Comparison of ENCODE assay signal across 7 mouse cellular contexts in the genomic region with DNA sequence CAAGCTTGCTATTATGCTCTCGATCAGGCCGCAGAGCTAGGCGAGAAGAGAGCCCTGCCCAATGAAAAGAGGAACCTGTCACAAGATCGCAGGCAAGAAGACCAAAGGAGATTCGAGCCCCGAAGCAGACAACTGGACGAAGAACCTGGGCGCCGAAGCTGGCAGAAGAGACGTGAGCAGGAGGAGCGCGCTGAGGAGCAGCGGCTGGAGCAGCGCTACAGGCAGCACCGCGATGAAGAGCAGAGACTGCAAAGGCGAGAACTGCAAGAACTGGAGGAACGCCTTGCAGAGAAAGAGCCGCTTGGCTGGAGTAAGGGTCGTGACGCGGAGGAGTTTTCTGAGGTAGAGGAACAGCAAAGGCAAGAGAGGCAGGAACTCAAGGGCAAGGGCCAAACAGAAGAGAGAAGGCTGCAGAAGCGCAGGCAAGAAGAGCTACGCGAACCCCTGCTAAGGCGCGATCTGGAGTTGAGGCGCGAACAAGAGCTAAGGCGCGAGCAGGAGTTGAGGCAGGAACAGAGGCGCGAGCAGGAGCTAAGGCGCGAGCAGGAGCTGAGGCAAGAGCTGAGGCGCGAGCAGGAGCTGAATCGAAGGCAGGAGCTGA. TPM values are rescaled to one million over a fixed set of nuclear protein-coding genes. Genes with fewer than 3 reads are reported as not detected.
A peak's percentile ranks its signal among the peaks of the same experiment; 100 is the strongest.
DNase-seq lines count a peak whose midpoint lies in the region; ATAC-seq and TF ChIP-seq lines count a peak whose summit lies in the region.

No protein-coding gene starts in this region.

- peak overlapping the region; percentile 79 for H3K4me2 ChIP-seq in forebrain, embryonic 15.5 days (replicated peaks)
- peak overlapping the region; percentile 92 for H3K4me2 ChIP-seq in hindbrain, postnatal 0 days (ENCODE audit: low read depth, low read length)
- H3K4me2 ChIP-seq in limb, embryonic 12.5 days, result peak overlapping the region; percentile 88
- peak overlapping the region; percentile 82 for H3K4me2 ChIP-seq in midbrain, embryonic 11.5 days

- peaks cover 31% of the 10 kb centered on the region for H3K27me3 ChIP-seq in forebrain, embryonic 15.5 days
- H3K27me3 ChIP-seq in hindbrain, postnatal 0 days (ENCODE audit: insufficient read depth, low read length), result peaks cover 20% of the 10 kb centered on the region
- H3K27me3 ChIP-seq in limb, embryonic 12.5 days, result peaks cover 59% of the 10 kb centered on the region
- H3K27me3 ChIP-seq in midbrain, embryonic 11.5 days (ENCODE audit: control insufficient read depth, insufficient read depth, low read length), result peaks cover 38% of the 10 kb centered on the region

- peak; percentile 56 for DNase-seq in WW6 (ENCODE audit: low read depth, low spot score)
- peak; percentile 32 for DNase-seq in hindbrain, postnatal 0 days (ENCODE audit: low spot score)
- peak; percentile 97 for DNase-seq in midbrain, embryonic 11.5 days (ENCODE audit: low spot score, missing footprints)
- DNase-seq in right cerebral cortex, postnatal 4 days, result peak; percentile 21

- TF ChIP-seq CTCF in hindbrain, postnatal 0 days (IDR thresholded peaks at IDR 0.05; ENCODE audit: low read depth), result no peak

- WGBS in forebrain, embryonic 15.5 days, result under 1% methylated on average over 38 of the region's 38 CpGs
- WGBS in hindbrain, postnatal 0 days, result under 1% methylated on average over 38 of the region's 38 CpGs
- WGBS in limb, embryonic 12.5 days, result under 1% methylated on average over 38 of the region's 38 CpGs
- WGBS in midbrain, embryonic 11.5 days, result under 1% methylated on average over 38 of the region's 38 CpGs

- peak overlapping the region; percentile 47 for H3K9ac ChIP-seq in forebrain, embryonic 15.5 days (replicated peaks)
- no peak overlapping the region; the same call in 1 of the 2 replicates for H3K9ac ChIP-seq in hindbrain, postnatal 0 days (replicated peaks; ENCODE audit: low read length)
- H3K9ac ChIP-seq in limb, embryonic 12.5 days (replicated peaks), result peak overlapping the region; percentile 47; the same call in 1 of the 2 replicates
- no peak overlapping the region for H3K9ac ChIP-seq in midbrain, embryonic 11.5 days (ENCODE audit: low read length)

- H3K9me3 ChIP-seq in forebrain, embryonic 15.5 days, result no peaks in the 10 kb centered on the region
- no peaks in the 10 kb centered on the region for H3K9me3 ChIP-seq in hindbrain, postnatal 0 days (ENCODE audit: low read length)
- no peaks in the 10 kb centered on the region for H3K9me3 ChIP-seq in limb, embryonic 12.5 days
- no peaks in the 10 kb centered on the region for H3K9me3 ChIP-seq in midbrain, embryonic 11.5 days (ENCODE audit: control insufficient read depth, low read length)

- peak overlapping the region; percentile 53 for H3K4me3 ChIP-seq in forebrain, embryonic 15.5 days
- peak overlapping the region; percentile 51 for H3K4me3 ChIP-seq in hindbrain, postnatal 0 days (ENCODE audit: low read length)
- peak overlapping the region; percentile 59 for H3K4me3 ChIP-seq in limb, embryonic 12.5 days (replicated peaks)
- H3K4me3 ChIP-seq in midbrain, embryonic 11.5 days (ENCODE audit: low read depth, low read length), result peak overlapping the region; percentile 53

- H3K4me1 ChIP-seq in forebrain, embryonic 15.5 days, result peaks cover 34% of the 10 kb centered on the region
- 0 out of 2 replicates have a peak, but pooled peaks cover 4% of the 10 kb centered on the region for H3K4me1 ChIP-seq in hindbrain, postnatal 0 days (ENCODE audit: insufficient read depth, low read length)
- peaks cover 18% of the 10 kb centered on the region; the same call in 1 of the 2 replicates for H3K4me1 ChIP-seq in limb, embryonic 12.5 days (replicated peaks)
- H3K4me1 ChIP-seq in midbrain, embryonic 11.5 days (ENCODE audit: control insufficient read depth, insufficient read depth, low read length), result peaks cover 4% of the 10 kb centered on the region

- peak; percentile 9 for ATAC-seq in CD4-positive, CD25-positive, alpha-beta regulatory T cell, adult 4 months
- no peak for ATAC-seq in forebrain, embryonic 15.5 days (replicated peaks)
- ATAC-seq in hindbrain, postnatal 0 days, result no peak
- ATAC-seq in limb, embryonic 12.5 days (ENCODE audit: insufficient number of reproducible peaks, insufficient read depth, low FRiP score, low TSS enrichment, low read depth), result no peak
- ATAC-seq in midbrain, embryonic 11.5 days (ENCODE audit: low FRiP score), result no peak

- H3K27ac ChIP-seq in forebrain, embryonic 15.5 days (replicated peaks), result no peak overlapping the region
- no peak overlapping the region; the same call in 1 of the 2 replicates for H3K27ac ChIP-seq in hindbrain, postnatal 0 days
- no peak overlapping the region for H3K27ac ChIP-seq in limb, embryonic 12.5 days
- no peak overlapping the region for H3K27ac ChIP-seq in midbrain, embryonic 11.5 days (ENCODE audit: low read depth, low read length)

- H3K36me3 ChIP-seq in forebrain, embryonic 15.5 days, result no peaks in the 10 kb centered on the region
- no peaks in the 10 kb centered on the region for H3K36me3 ChIP-seq in hindbrain, postnatal 0 days (ENCODE audit: insufficient read depth, low read length)
- H3K36me3 ChIP-seq in limb, embryonic 12.5 days, result no peaks in the 10 kb centered on the region
- no peaks in the 10 kb centered on the region for H3K36me3 ChIP-seq in midbrain, embryonic 11.5 days (ENCODE audit: control insufficient read depth, insufficient read depth, low read length)

RNA-seq across cellular contexts. Expression of a gene that starts 1.5 kb away (rescaled TPM):
- polyA plus RNA-seq in CD4-positive, CD25-positive, alpha-beta regulatory T cell, adult 4 months (2017; shearing (Covaris generic)), result not detected
- 0.52 and 0.74 TPM in 2 replicates for polyA plus RNA-seq in forebrain, embryonic 15.5 days (2015; fragmentation: Nextera tagmentation; extraction: Ambion mirVana)
- total RNA-seq in hindbrain, postnatal 0 days (2014; rRNA removed), result 0.11 and 0.21 TPM in 2 replicates
- 2.0 and 2.5 TPM in 2 replicates for polyA plus RNA-seq in hindbrain, postnatal 0 days (2015; fragmentation: Nextera tagmentation; extraction: Ambion mirVana)
- polyA plus RNA-seq in limb, embryonic 12.5 days (2016; fragmentation: Nextera tagmentation; extraction: Ambion mirVana), result 0.58 and 0.71 TPM in 2 replicates
- 0.44 and 1.1 TPM in 2 replicates for polyA plus RNA-seq in midbrain, embryonic 11.5 days (2014; fragmentation: Nextera tagmentation; extraction: Ambion mirVana)

RNA-seq across cellular contexts. Expression of a gene that starts 25.0 kb away (rescaled TPM):
- not detected for polyA plus RNA-seq in CD4-positive, CD25-positive, alpha-beta regulatory T cell, adult 4 months (2017; shearing (Covaris generic))
- not detected in 2 replicates for polyA plus RNA-seq in forebrain, embryonic 15.5 days (2015; fragmentation: Nextera tagmentation; extraction: Ambion mirVana)
- total RNA-seq in hindbrain, postnatal 0 days (2014; rRNA removed), result not detected in 2 replicates
- not detected in 2 replicates for polyA plus RNA-seq in hindbrain, postnatal 0 days (2015; fragmentation: Nextera tagmentation; extraction: Ambion mirVana)
- polyA plus RNA-seq in limb, embryonic 12.5 days (2016; fragmentation: Nextera tagmentation; extraction: Ambion mirVana), result not detected in 2 replicates
- polyA plus RNA-seq in midbrain, embryonic 11.5 days (2014; fragmentation: Nextera tagmentation; extraction: Ambion mirVana), result not detected in 2 replicates

RNA-seq across cellular contexts. Expression of a gene that starts 50.1 kb away (rescaled TPM):
- polyA plus RNA-seq in CD4-positive, CD25-positive, alpha-beta regulatory T cell, adult 4 months (2017; shearing (Covaris generic)), result not detected
- polyA plus RNA-seq in forebrain, embryonic 15.5 days (2015; fragmentation: Nextera tagmentation; extraction: Ambion mirVana), result not detected in 2 replicates
- 0.05 TPM in 1 of 2 replicates, not detected in the other for total RNA-seq in hindbrain, postnatal 0 days (2014; rRNA removed)
- not detected in 2 replicates for polyA plus RNA-seq in hindbrain, postnatal 0 days (2015; fragmentation: Nextera tagmentation; extraction: Ambion mirVana)
- not detected in 2 replicates for polyA plus RNA-seq in limb, embryonic 12.5 days (2016; fragmentation: Nextera tagmentation; extraction: Ambion mirVana)
- not detected in 2 replicates for polyA plus RNA-seq in midbrain, embryonic 11.5 days (2014; fragmentation: Nextera tagmentation; extraction: Ambion mirVana)

Comparison
In these comparisons a context has a peak if more than half of its experiments do, and no peak if none do; other contexts are left out.
1. DNase-seq: peak in every context shown above with its lines; median percentile 97 in midbrain, embryonic 11.5 days; 56 in WW6; 32 in hindbrain, postnatal 0 days; 21 in right cerebral cortex, postnatal 4 days.
2. H3K9ac ChIP-seq: peak in forebrain, embryonic 15.5 days (single experiment) and limb, embryonic 12.5 days (single experiment); none in hindbrain, postnatal 0 days (single experiment) and midbrain, embryonic 11.5 days (single experiment).
3. Peak in every context shown above with its lines, with median percentiles within 50 percentile points of each other: H3K4me2 ChIP-seq and H3K4me3 ChIP-seq.